Mouse (Mus musculus) forebrain, embryonic 16.5 days (tissue): ENCODE data around the gene Med29. TPM values are rescaled to one million over a fixed set of nuclear protein-coding genes. Genes with fewer than 3 reads are reported as not detected.

ENCODE experiments used
- ATAC-seq: fragments of 200-750 bp; cut with Nextera tagmentation; 2 replicates; pipeline ENCODE4 v1.8.0; 2017; ENCODE audit warnings: mild to moderate bottlenecking, moderate library complexity
- H3K27ac ChIP-seq: fragments of 300-500 bp; sonication (generic); 2 replicates; pipeline ENCODE4 v1.5.1; 2014; ENCODE audit warnings: low read length, control low read depth
- H3K27me3 ChIP-seq: fragments of 300-500 bp; sonication (generic); replicated peaks from 2 replicates; pipeline ENCODE4 v1.6.1; 2014; ENCODE audit warnings: low read length; ENCODE audit not compliant: control insufficient read depth, insufficient read depth
- H3K36me3 ChIP-seq: fragments of 300-500 bp; sonication (generic); 2 replicates; pipeline ENCODE4 v1.6.1; 2014; ENCODE audit not compliant: control insufficient read depth, insufficient read depth
- H3K4me1 ChIP-seq: fragments of 300-500 bp; sonication (generic); replicated peaks from 2 replicates; pipeline ENCODE4 v1.6.1; 2014; ENCODE audit warnings: low read length; ENCODE audit not compliant: control insufficient read depth, insufficient read depth
- H3K4me2 ChIP-seq: fragments of 300-500 bp; sonication (generic); 2 replicates; pipeline ENCODE4 v1.6.1; 2014; ENCODE audit warnings: mild to moderate bottlenecking, low read length, control low read depth
- H3K4me3 ChIP-seq: fragments of 300-500 bp; sonication (generic); replicated peaks from 2 replicates; pipeline ENCODE4 v1.5.1; 2014; ENCODE audit warnings: mild to moderate bottlenecking, low read length, control low read depth
- H3K9ac ChIP-seq: fragments of 300-500 bp; sonication (generic); replicated peaks from 2 replicates; pipeline ENCODE4 v1.6.1; 2014; ENCODE audit warnings: low read depth, low read length, control low read depth
- H3K9me3 ChIP-seq: fragments of 300-500 bp; sonication (generic); 2 replicates; pipeline ENCODE4 v1.6.1; 2016; ENCODE audit warnings: low read length; ENCODE audit not compliant: control insufficient read depth
- WGBS: fragments of 180-500 bp; shearing (Covaris S2); extraction: QIAGEN DNeasy Blood & Tissue Kit; methylation state at CpG from one replicate; pipeline ENCODE4 v1.1.7; 2014; 5-methylcytosine and 5-hydroxymethylcytosine counted together
- polyA plus RNA-seq: library from polyadenylated mRNA; unstranded; fragments of >200 nt; fragmentation: Nextera tagmentation; extraction: Ambion mirVana; gene quantifications from 2 replicates; pipeline ENCODE4 v1.2.1, GENCODE M21; 2015

Gene Med29
- polyA plus RNA-seq, 1 experiment from 2014 or later = 39.9 TPM

- peaks cover 18% of the 10 kb centered on the region for H3K36me3 ChIP-seq
- ATAC-seq = 0 out of 2 replicates have a peak, but pooled peaks have one; percentile 19
- H3K4me3 ChIP-seq = no peak overlapping the region
- no peak overlapping the region for H3K9ac ChIP-seq
- H3K9me3 ChIP-seq = no peaks in the 10 kb centered on the region
- H3K4me1 ChIP-seq = peaks cover 17% of the 10 kb centered on the region
- WGBS = 89% methylated on average over 7 of the region's 7 CpGs
- H3K27ac ChIP-seq = no peak overlapping the region
- no peak overlapping the region for H3K4me2 ChIP-seq
- no peaks in the 10 kb centered on the region for H3K27me3 ChIP-seq
Observed at GRCm38 (mm10) chr7:28386007-28386406, 6.5 kb downstream of the Med29 start.

GRCm38 (mm10) chr7:28385196-28385595 is 7.3 kb downstream of the Med29 start:
- H3K4me3 ChIP-seq = no peak overlapping the region
- H3K27ac ChIP-seq = no peak overlapping the region
- ATAC-seq = no peak
- peaks cover 19% of the 10 kb centered on the region for H3K4me1 ChIP-seq
- H3K9ac ChIP-seq = no peak overlapping the region
- peaks cover 14% of the 10 kb centered on the region for H3K36me3 ChIP-seq
- no peaks in the 10 kb centered on the region for H3K9me3 ChIP-seq
- H3K4me2 ChIP-seq = no peak overlapping the region
- H3K27me3 ChIP-seq = no peaks in the 10 kb centered on the region
- WGBS = 91% methylated on average over 9 of the region's 9 CpGs

GRCm38 (mm10) chr7:28384162-28384561 is 8.3 kb downstream of the Med29 start:
- H3K27ac ChIP-seq = no peak overlapping the region
- H3K4me3 ChIP-seq = no peak overlapping the region
- H3K27me3 ChIP-seq = no peaks in the 10 kb centered on the region
- H3K4me2 ChIP-seq = no peak overlapping the region
- ATAC-seq = no peak
- H3K36me3 ChIP-seq = peaks cover 13% of the 10 kb centered on the region
- H3K9ac ChIP-seq = no peak overlapping the region
- WGBS = 83% methylated on average over 6 of the region's 6 CpGs
- H3K4me1 ChIP-seq = peaks cover 24% of the 10 kb centered on the region
- H3K9me3 ChIP-seq = no peaks in the 10 kb centered on the region

GRCm38 (mm10) chr7:28383606-28384005 is 8.9 kb downstream of the Med29 start:
- no peaks in the 10 kb centered on the region for H3K9me3 ChIP-seq
- no peak overlapping the region for H3K9ac ChIP-seq
- H3K27me3 ChIP-seq = no peaks in the 10 kb centered on the region
- no peak overlapping the region for H3K4me3 ChIP-seq
- H3K4me1 ChIP-seq = peaks cover 28% of the 10 kb centered on the region
- WGBS = 85% methylated on average over 4 of the region's 4 CpGs
- H3K4me2 ChIP-seq = no peak overlapping the region
- H3K36me3 ChIP-seq = peaks cover 13% of the 10 kb centered on the region
- ATAC-seq = no peak
- no peak overlapping the region for H3K27ac ChIP-seq

- no peaks in the 10 kb centered on the region for H3K27me3 ChIP-seq
- H3K36me3 ChIP-seq = peaks cover 8% of the 10 kb centered on the region
- no peak overlapping the region for H3K4me3 ChIP-seq
- H3K4me2 ChIP-seq = no peak overlapping the region
- no peaks in the 10 kb centered on the region for H3K9me3 ChIP-seq
- H3K9ac ChIP-seq = no peak overlapping the region
- WGBS = 71% methylated on average over 11 of the region's 11 CpGs
- H3K27ac ChIP-seq = no peak overlapping the region
- peaks cover 34% of the 10 kb centered on the region for H3K4me1 ChIP-seq
- ATAC-seq = no peak
Observed at GRCm38 (mm10) chr7:28382981-28383396, 9.5 kb downstream of the Med29 start.

- no peak overlapping the region for H3K9ac ChIP-seq
- peak overlapping the region; percentile 49 for H3K4me2 ChIP-seq
- peaks cover 40% of the 10 kb centered on the region for H3K4me1 ChIP-seq
- peaks cover 5% of the 10 kb centered on the region for H3K36me3 ChIP-seq
- no peak overlapping the region for H3K4me3 ChIP-seq
- no peak for ATAC-seq
- H3K9me3 ChIP-seq = no peaks in the 10 kb centered on the region
- no peak overlapping the region for H3K27ac ChIP-seq
- H3K27me3 ChIP-seq = no peaks in the 10 kb centered on the region
- 69% methylated on average over 12 of the region's 12 CpGs for WGBS
Observed at GRCm38 (mm10) chr7:28382347-28382951, 10.1 kb downstream of the Med29 start.

GRCm38 (mm10) chr7:28381938-28382337 is 10.6 kb downstream of the Med29 start:
- Histone ChIP-seq H3K4me1 (peaks cover 44% of the 10 kb centered on the region), H3K36me3 (peaks cover 4% of the 10 kb centered on the region; the same call in 1 of the 2 replicates), H3K27me3 (no peaks in the 10 kb centered on the region), H3K4me3 (peak overlapping the region; percentile 27), H3K9ac (peak overlapping the region; percentile 55), H3K27ac (peak overlapping the region; percentile 47), H3K9me3 (no peaks in the 10 kb centered on the region), H3K4me2 (peak overlapping the region; percentile 49)
- WGBS = 6% methylated on average over 20 of the region's 20 CpGs
- ATAC-seq = no peak

- Histone ChIP-seq H3K4me1 (peaks cover 49% of the 10 kb centered on the region), H3K9ac (peak overlapping the region; percentile 55), H3K9me3 (no peaks in the 10 kb centered on the region), H3K27me3 (no peaks in the 10 kb centered on the region), H3K4me2 (peak overlapping the region; percentile 49), H3K4me3 (no peak overlapping the region), H3K27ac (peak overlapping the region; percentile 47), H3K36me3 (peaks cover 4% of the 10 kb centered on the region; the same call in 1 of the 2 replicates)
- ATAC-seq = 0 out of 2 replicates have a peak, but pooled peaks have one; percentile 11
- WGBS = 6% methylated on average over 29 of the region's 30 CpGs
Observed at GRCm38 (mm10) chr7:28381017-28381790, 11.3 kb downstream of the Med29 start.

- Histone ChIP-seq H3K27me3 (no peaks in the 10 kb centered on the region), H3K27ac (peak within 1 kb of the TSS; percentile 80), H3K36me3 (peaks cover under 1% of the 10 kb centered on the region; the same call in 1 of the 2 replicates), H3K4me3 (peak within 1 kb of the TSS; percentile 58), H3K4me2 (peak within 1 kb of the TSS; percentile 63), H3K4me1 (peaks cover 54% of the 10 kb centered on the region), H3K9me3 (no peaks in the 10 kb centered on the region), H3K9ac (peak within 1 kb of the TSS; percentile 77)
- 56% methylated on average over 17 of the region's 17 CpGs for WGBS
- ATAC-seq = no peak
Observed at GRCm38 (mm10) chr7:28380237-28381016, 12.1 kb downstream of the Med29 start, which contains the start of gene Zfp36. Gene Zfp36, minus strand, starts transcription at chr7:28380253.
